Mouse (Mus musculus) thymus, postnatal 25 days (tissue): ENCODE data around the gene Tmem19.

ENCODE experiments used
- DNase-seq: peaks from one replicate; pipeline ENCODE4 v3.0.0; 2022

The Tmem19 gene

GRCm38 (mm10) chr10:115361840-115362622 lies at the start of gene Tmem19:
Gene Tmem19 (minus strand): TSS chr10:115362501.
- peak; percentile 95 for DNase-seq

- peak; percentile 58 for DNase-seq
These were observed 44.1 kb upstream of the Tmem19 start for GRCm38 (mm10) chr10:115406393-115406792.

- no peak for DNase-seq
These were observed 29.6 kb upstream of the Tmem19 start for GRCm38 (mm10) chr10:115391896-115392295.

- no peak for DNase-seq
These were observed 28.8 kb upstream of the Tmem19 start for GRCm38 (mm10) chr10:115391076-115391475.

- no peak for DNase-seq
These were observed 25.6 kb upstream of the Tmem19 start for GRCm38 (mm10) chr10:115387891-115388290.

GRCm38 (mm10) chr10:115385018-115386002 lies 23.0 kb upstream of the Tmem19 start:
- DNase-seq: peak; percentile 73

- DNase-seq: peak; percentile 97
These were observed 22.1 kb upstream of the Tmem19 start, which contains the start of the genes Thap2 and Zfc3h1 for GRCm38 (mm10) chr10:115384221-115385017. Gene Thap2 (minus strand): TSS chr10:115384443. Gene Zfc3h1 (plus strand): TSS chr10:115384959.

- DNase-seq: no peak
These were observed 21.4 kb upstream of the Tmem19 start for GRCm38 (mm10) chr10:115383644-115384220.

GRCm38 (mm10) chr10:115382846-115383643 lies 20.7 kb upstream of the Tmem19 start:
- DNase-seq: no peak

- DNase-seq: no peak
These were observed 19.3 kb upstream of the Tmem19 start for GRCm38 (mm10) chr10:115381506-115382084.

GRCm38 (mm10) chr10:115363151-115363550 lies 850 bp upstream of the Tmem19 start:
- DNase-seq: peak; percentile 40

GRCm38 (mm10) chr10:115362623-115362964 lies 293 bp upstream of the Tmem19 start:
- DNase-seq: no peak

- no peak for DNase-seq
These were observed 3.2 kb downstream of the Tmem19 start for GRCm38 (mm10) chr10:115359066-115359465.

- DNase-seq: no peak
These were observed 3.9 kb downstream of the Tmem19 start for GRCm38 (mm10) chr10:115358216-115358919.

- DNase-seq: no peak
These were observed 6.2 kb downstream of the Tmem19 start for GRCm38 (mm10) chr10:115356106-115356505.

GRCm38 (mm10) chr10:115355016-115355415 lies 7.3 kb downstream of the Tmem19 start:
- DNase-seq: no peak

GRCm38 (mm10) chr10:115354553-115354952 lies 7.7 kb downstream of the Tmem19 start:
- DNase-seq: no peak

GRCm38 (mm10) chr10:115350810-115351397 lies 11.4 kb downstream of the Tmem19 start:
- no peak for DNase-seq

- DNase-seq: no peak
These were observed 12.8 kb downstream of the Tmem19 start for GRCm38 (mm10) chr10:115349509-115349908.

GRCm38 (mm10) chr10:115349029-115349428 lies 13.3 kb downstream of the Tmem19 start:
- DNase-seq: no peak
